Mouse (Mus musculus) embryonic facial prominence, embryonic 11.5 days (tissue): Measurements from ENCODE around the gene Cep41. TPM values are rescaled to one million over a fixed set of nuclear protein-coding genes. Genes with fewer than 3 reads are reported as not detected.

ENCODE experiments used
- ATAC-seq: fragments of 200-750 bp; cut with Nextera tagmentation; replicated peaks from 2 replicates; pipeline ENCODE4 v1.8.0; 2017; ENCODE audit warnings: low read depth; ENCODE audit not compliant: insufficient number of reproducible peaks, low FRiP score, low TSS enrichment
- DNase-seq: peaks from one replicate; pipeline ENCODE4 v3.0.0-alpha.2; 2015; ENCODE audit warnings: low spot score
- H3K27ac ChIP-seq: fragments of 300-500 bp; sonication (generic); replicated peaks from 2 replicates; pipeline ENCODE4 v1.5.1; 2014; ENCODE audit warnings: mild to moderate bottlenecking, low read depth, low read length, control low read depth
- H3K27me3 ChIP-seq: fragments of 300-500 bp; sonication (generic); 2 replicates; pipeline ENCODE4 v1.6.1; 2014; ENCODE audit warnings: mild to moderate bottlenecking, low read length, moderate library complexity, mixed read lengths; ENCODE audit not compliant: control insufficient read depth, insufficient read depth
- H3K36me3 ChIP-seq: fragments of 300-500 bp; sonication (generic); replicated peaks from 2 replicates; pipeline ENCODE4 v1.6.1; 2014; ENCODE audit warnings: low read depth, mild to moderate bottlenecking, low read length, moderate library complexity, mixed read lengths; ENCODE audit not compliant: control insufficient read depth, insufficient read depth
- H3K4me1 ChIP-seq: fragments of 300-500 bp; sonication (generic); 2 replicates; pipeline ENCODE4 v1.6.1; 2014; ENCODE audit warnings: low read length, mixed read lengths; ENCODE audit not compliant: control insufficient read depth, insufficient read depth
- H3K4me2 ChIP-seq: fragments of 300-500 bp; sonication (generic); 2 replicates; pipeline ENCODE4 v1.6.1; 2014; ENCODE audit warnings: low read depth, mild to moderate bottlenecking, control low read depth, low read length, moderate library complexity
- H3K4me3 ChIP-seq: fragments of 300-500 bp; sonication (generic); 2 replicates; pipeline ENCODE4 v1.5.1; 2014; ENCODE audit warnings: low read depth, low read length, control low read depth
- H3K9ac ChIP-seq: fragments of 300-500 bp; sonication (generic); replicated peaks from 2 replicates; pipeline ENCODE4 v1.6.1; 2014; ENCODE audit warnings: mild to moderate bottlenecking, control low read depth, low read length
- H3K9me3 ChIP-seq: fragments of 300-500 bp; sonication (generic); replicated peaks from 2 replicates; pipeline ENCODE4 v1.6.1; 2016; ENCODE audit warnings: mild to moderate bottlenecking, low read length, inconsistent platforms, mixed read lengths; ENCODE audit not compliant: control insufficient read depth
- WGBS: fragments of 180-500 bp; shearing (Covaris S2); extraction: QIAGEN DNeasy Blood & Tissue Kit; methylation state at CpG from one replicate; pipeline ENCODE4 v1.1.7; 2014; 5-methylcytosine and 5-hydroxymethylcytosine counted together
- polyA plus RNA-seq: library from polyadenylated mRNA; unstranded; fragments of >200 nt; fragmentation: Nextera tagmentation; extraction: Ambion mirVana; gene quantifications from 2 replicates; pipeline ENCODE4 v1.2.1, GENCODE M21; 2014

Cep41 gene
- polyA plus RNA-seq, 1 experiment from 2014 or later: 28.1 TPM

DNA sequence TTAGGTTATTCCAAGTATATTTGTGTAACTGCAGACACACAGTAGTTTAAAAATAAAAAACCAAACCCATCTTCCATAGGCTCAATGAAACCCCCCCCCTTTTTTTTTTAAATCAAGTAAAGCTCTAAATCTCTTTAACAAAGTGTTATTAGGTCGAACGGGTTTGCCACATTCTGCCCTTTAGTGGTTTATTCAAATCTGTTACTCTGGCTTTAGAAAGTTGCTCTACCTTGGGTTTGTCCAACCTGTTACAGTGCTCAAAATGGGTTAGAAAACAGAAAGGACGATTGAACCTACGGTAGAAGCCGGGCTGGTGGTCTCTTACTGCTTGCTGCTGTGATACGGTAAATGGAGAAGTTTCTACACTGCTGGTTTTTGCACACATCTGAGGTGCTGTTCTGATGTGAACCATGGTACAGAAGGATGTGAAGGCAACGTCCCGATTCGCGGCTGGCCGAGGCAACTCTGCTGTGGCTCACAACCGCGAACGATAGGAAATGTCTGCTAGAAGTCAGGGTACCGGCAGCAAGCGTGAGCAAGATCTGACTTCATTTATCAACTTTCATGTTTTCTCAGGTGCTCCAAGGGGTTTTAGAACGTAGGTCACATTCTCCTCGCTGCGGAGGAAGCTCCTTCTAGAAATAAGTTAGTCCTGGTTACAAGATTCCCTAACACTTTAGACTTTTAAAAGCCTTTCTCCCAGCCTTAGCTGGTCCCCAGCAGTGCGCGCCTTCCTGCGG, 41.6 kb upstream of the Cep41 start:
- no peak for ATAC-seq

DNA sequence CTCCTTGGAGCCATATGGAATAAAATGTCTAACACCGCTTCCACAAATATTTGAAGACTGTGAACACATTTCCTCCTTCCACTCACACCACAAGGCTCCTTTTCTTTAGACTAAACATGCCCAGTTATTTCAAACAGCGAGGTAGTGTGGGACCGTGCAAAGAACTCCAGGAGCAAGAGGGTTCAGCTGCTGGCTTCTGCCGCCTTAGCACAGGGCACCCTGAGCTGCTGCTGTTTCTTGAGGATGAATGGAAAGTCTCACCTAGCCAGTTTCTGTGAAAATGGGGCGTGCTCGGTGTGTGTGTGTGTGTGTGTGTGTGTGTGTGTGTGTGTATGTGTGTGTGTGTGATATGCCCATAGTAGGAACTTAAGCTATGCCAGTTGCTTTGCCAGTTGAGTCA, 40.9 kb upstream of the Cep41 start:
- no peak overlapping the region for H3K4me2 ChIP-seq
- no peaks in the 10 kb centered on the region for H3K36me3 ChIP-seq
- H3K4me1 ChIP-seq: no peaks in the 10 kb centered on the region
- 0 out of 2 replicates have a peak overlapping the region, but pooled peaks have one; percentile 43 for H3K27ac ChIP-seq
- no peak for ATAC-seq
- H3K9me3 ChIP-seq: peaks cover 8% of the 10 kb centered on the region
- WGBS: 56% methylated on average over 6 of the region's 6 CpGs
- no peaks in the 10 kb centered on the region for H3K27me3 ChIP-seq
- no peak overlapping the region for H3K4me3 ChIP-seq
- no peak for DNase-seq
- H3K9ac ChIP-seq: no peak overlapping the region; the same call in 1 of the 2 replicates

More for the DNA sequence above, 41.6 kb upstream of the Cep41 start:
- Histone ChIP-seq H3K27me3 (no peaks in the 10 kb centered on the region), H3K4me3 (no peak overlapping the region), H3K9ac (peak overlapping the region; percentile 22), H3K9me3 (peaks cover 8% of the 10 kb centered on the region), H3K27ac (peak overlapping the region; percentile 70), H3K36me3 (no peaks in the 10 kb centered on the region), H3K4me2 (peak overlapping the region; percentile 10; the same call in 1 of the 2 replicates), H3K4me1 (no peaks in the 10 kb centered on the region)
- 48% methylated on average over 22 of the region's 22 CpGs for WGBS
- DNase-seq: no peak

DNA sequence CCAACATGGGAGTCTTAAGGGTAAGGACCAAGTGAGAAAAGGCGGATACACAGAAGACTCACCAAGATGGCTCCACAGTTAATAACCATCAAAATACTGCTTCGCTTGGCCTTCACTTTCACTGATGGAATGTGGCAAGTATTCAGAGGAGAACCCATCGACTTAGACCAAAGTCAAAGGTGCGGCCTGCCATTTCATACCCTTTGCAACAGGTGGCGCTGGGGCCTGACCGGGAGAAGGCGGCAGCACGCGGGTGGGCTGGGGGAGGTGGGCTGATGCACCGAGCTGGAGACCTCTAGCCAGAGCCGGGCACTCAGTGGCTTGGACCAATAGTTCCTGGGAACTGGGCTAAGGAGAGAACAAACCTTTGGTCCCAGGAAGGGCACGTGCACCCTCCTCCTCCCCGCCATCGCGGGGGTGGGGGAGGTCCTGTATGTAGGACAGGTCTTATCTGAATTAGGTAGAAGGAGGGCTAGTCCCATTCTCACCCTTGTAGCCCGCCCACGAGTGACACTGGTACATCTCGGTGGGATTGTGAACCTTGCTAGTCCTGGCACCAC, 39.1 kb upstream of the Cep41 start:
- H3K27ac ChIP-seq: no peak overlapping the region
- no peak overlapping the region for H3K9ac ChIP-seq
- H3K4me3 ChIP-seq: no peak overlapping the region
- peaks cover under 1% of the 10 kb centered on the region; the same call in 1 of the 2 replicates for H3K9me3 ChIP-seq
- no peaks in the 10 kb centered on the region for H3K4me1 ChIP-seq
- WGBS: 41% methylated on average over 18 of the region's 18 CpGs
- H3K27me3 ChIP-seq: no peaks in the 10 kb centered on the region
- ATAC-seq (no peak), DNase-seq (no peak)
- no peaks in the 10 kb centered on the region for H3K36me3 ChIP-seq
- no peak overlapping the region for H3K4me2 ChIP-seq

DNA sequence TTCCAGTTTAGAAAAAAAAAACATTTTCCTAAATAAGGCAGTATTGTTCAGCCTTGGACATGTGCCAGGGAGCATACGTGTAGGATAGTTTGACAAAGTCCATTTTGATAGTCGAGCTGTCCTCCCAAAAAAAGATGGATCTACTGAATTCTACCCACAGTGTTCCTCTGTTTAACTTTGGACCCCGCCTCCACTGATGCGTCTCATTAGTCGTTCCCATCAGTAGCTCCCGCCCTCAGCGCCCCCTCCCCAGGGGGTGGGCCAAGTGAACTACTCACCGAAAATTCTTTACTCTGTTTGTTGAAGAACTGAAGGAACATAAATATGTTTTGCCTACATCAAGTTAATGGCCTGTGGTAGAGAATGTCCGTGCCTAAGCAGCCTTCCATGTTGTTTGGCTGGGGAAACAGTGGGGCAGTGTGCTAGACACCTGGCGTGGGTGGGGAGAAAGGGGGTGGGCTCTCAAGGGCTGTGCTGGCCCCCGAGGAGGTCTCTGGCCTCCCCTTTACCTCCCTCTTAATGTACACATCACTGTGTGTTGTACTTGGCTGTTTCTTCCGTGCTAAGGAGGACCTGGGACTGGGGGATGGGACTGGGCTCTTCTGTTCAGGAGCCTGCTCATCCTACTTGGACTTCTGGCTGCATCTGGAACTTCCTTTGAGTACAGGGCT, 36.9 kb upstream of the Cep41 start:
- Histone ChIP-seq H3K4me1 (no peaks in the 10 kb centered on the region), H3K9me3 (no peaks in the 10 kb centered on the region), H3K9ac (no peak overlapping the region), H3K36me3 (no peaks in the 10 kb centered on the region), H3K4me3 (no peak overlapping the region), H3K27ac (no peak overlapping the region), H3K27me3 (no peaks in the 10 kb centered on the region), H3K4me2 (no peak overlapping the region)
- ATAC-seq (no peak), DNase-seq (no peak)
- WGBS: 56% methylated on average over 12 of the region's 12 CpGs

DNA sequence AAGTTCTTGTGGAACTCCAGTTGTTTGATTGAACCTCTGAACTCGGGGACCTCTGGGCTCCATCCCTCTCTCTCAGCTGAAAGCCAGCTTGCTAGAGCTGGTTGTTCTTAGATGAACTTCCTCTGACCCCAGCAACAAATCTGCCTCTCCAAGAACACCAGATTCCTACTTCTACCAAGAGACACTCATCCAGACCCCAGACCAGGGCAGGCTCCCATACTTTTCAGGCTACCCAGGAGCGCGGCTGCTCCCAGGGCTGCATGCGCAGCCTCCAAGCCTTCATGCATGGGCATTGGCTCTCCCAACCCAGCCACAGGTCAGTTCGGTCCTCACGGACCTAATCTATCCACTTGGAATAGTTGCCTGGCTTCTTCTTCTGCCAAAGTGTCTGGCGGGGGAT, 29.8 kb upstream of the Cep41 start, which contains the start of gene Mest:
Mest (plus strand) TSS at position 217 of the 400 bp plus-strand sequence.
- Histone ChIP-seq H3K27ac (no peak within 1 kb of the TSS), H3K9me3 (no peaks in the 10 kb centered on the region), H3K4me3 (no peak within 1 kb of the TSS), H3K4me2 (no peak within 1 kb of the TSS), H3K36me3 (no peaks in the 10 kb centered on the region), H3K27me3 (no peaks in the 10 kb centered on the region), H3K9ac (0 out of 2 replicates have a peak within 1 kb of the TSS, but pooled peaks have one; percentile 18), H3K4me1 (peaks cover 6% of the 10 kb centered on the region)
- DNase-seq: no peak
- no peak for ATAC-seq
- 67% methylated on average over 7 of the region's 7 CpGs for WGBS

DNA sequence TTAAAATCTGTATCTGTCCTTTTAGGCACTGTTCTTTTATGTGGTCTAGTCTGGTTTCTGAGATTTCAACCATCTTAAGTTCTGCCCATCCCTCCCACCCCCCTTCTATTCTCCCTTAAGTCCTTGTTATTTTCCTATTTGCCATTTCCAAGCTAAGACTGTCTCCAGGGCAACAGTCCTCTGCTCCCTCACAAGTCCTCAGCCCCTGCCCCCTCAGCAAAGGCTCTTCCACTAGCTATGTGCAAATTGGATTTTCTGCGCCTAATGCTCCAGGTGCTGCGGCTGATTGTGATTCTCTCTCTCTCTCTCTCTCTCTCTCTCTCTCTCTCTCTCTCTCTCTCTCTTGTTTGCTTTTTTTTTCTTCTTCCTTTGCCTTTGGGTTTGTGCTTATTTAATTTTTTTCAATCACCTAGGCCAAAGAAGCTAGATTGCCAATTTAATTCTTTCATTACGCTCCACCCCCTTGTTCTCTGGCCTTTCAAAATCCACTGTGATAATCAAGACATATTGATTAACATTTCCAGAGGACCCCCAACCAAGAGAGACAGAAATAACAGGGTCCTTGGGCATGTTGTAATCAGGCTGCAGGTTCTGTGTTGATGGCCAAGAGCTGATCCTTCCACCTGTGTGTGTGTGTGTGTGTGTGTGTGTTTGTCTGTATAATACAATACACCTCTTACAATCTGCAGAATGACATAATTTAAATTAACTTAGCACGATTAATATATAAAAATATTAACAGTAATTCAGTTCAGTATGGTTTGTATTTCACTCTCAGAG, 29.0 kb upstream of the Cep41 start:
- peak; percentile 44 for DNase-seq
- no peak overlapping the region for H3K27ac ChIP-seq
- no peak for ATAC-seq
- no peaks in the 10 kb centered on the region for H3K27me3 ChIP-seq
- H3K4me3 ChIP-seq: no peak overlapping the region
- no peak overlapping the region for H3K9ac ChIP-seq
- no peaks in the 10 kb centered on the region for H3K36me3 ChIP-seq
- peaks cover 6% of the 10 kb centered on the region for H3K4me1 ChIP-seq
- no peaks in the 10 kb centered on the region for H3K9me3 ChIP-seq
- WGBS: 64% methylated on average over 4 of the region's 4 CpGs
- H3K4me2 ChIP-seq: no peak overlapping the region

DNA sequence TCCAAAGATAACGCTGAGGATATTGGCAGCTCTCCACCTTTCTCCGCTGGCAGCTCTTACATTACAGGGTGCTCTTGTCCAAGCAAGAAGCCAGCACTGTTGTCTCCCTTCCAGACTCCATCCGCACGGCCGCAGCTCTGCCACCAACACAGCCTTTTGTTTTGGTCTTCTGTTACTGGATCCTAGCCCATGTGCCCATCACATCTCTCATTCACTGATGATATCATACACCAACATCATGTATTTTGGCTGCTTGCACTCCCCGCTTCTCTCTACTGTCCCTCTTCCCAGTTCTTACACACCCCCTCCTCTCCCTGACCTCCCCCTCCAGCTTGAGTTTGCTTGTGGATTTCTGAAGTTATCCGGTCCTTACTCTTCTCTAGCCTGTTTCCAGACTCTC, 23.2 kb upstream of the Cep41 start:
- DNase-seq: no peak
- no peak overlapping the region for H3K4me2 ChIP-seq
- H3K27me3 ChIP-seq: no peaks in the 10 kb centered on the region
- WGBS: 95% methylated on average over 7 of the region's 7 CpGs
- H3K9me3 ChIP-seq: no peaks in the 10 kb centered on the region
- no peak overlapping the region for H3K4me3 ChIP-seq
- H3K4me1 ChIP-seq: peaks cover 2% of the 10 kb centered on the region; the same call in 1 of the 2 replicates
- ATAC-seq: no peak
- no peak overlapping the region for H3K27ac ChIP-seq
- H3K36me3 ChIP-seq: no peaks in the 10 kb centered on the region
- H3K9ac ChIP-seq: no peak overlapping the region
